Mouse (Mus musculus) thymus, adult 2 months (tissue): ENCODE measurements around the gene Grk3. TPM values are rescaled to one million over a fixed set of nuclear protein-coding genes. Genes with fewer than 3 reads are reported as not detected.

ENCODE experiments used
- DNase-seq: peaks from one replicate; pipeline ENCODE4 v3.0.0; 2021
- H3K27ac ChIP-seq: fragments of 200-500 bp; 2 replicates; pipeline ENCODE4 v1.5.1; 2012; ENCODE audit warnings: low read length, control low read depth; ENCODE audit not compliant: control insufficient read depth, insufficient read depth
- H3K27me3 ChIP-seq: fragments of 200-500 bp; 2 replicates; pipeline ENCODE4 v1.6.1; 2012; ENCODE audit warnings: mild to moderate bottlenecking, low read length, moderate library complexity, mixed read lengths; ENCODE audit not compliant: control insufficient read depth, insufficient read depth
- H3K36me3 ChIP-seq: fragments of 200-500 bp; 2 replicates; pipeline ENCODE4 v1.6.1; 2012; ENCODE audit warnings: mild to moderate bottlenecking, low read length, moderate library complexity; ENCODE audit not compliant: control insufficient read depth, insufficient read depth
- H3K4me1 ChIP-seq: fragments of 200-500 bp; replicated peaks from 2 replicates; pipeline ENCODE4 v1.6.1; 2012; ENCODE audit warnings: low read length; ENCODE audit not compliant: control insufficient read depth, insufficient read depth
- H3K4me3 ChIP-seq: fragments of 200-500 bp; 2 replicates; pipeline ENCODE4 v1.5.1; 2012; ENCODE audit warnings: mild to moderate bottlenecking, low read length, control low read depth, moderate library complexity; ENCODE audit not compliant: control insufficient read depth, insufficient read depth
- CTCF ChIP-seq: fragments of 200-500 bp; IDR thresholded peaks from 2 replicates; pipeline ENCODE4 v1.5.1; 2012; ENCODE audit warnings: mild to moderate bottlenecking, control low read depth, low read length, moderate library complexity, borderline replicate concordance; ENCODE audit not compliant: control insufficient read depth, poor library complexity, insufficient read depth; ENCODE audit errors: extremely low read depth
- POLR2A ChIP-seq: fragments of 200-500 bp; IDR thresholded peaks from 2 replicates; pipeline ENCODE4 v1.6.1; 2012; ENCODE audit warnings: mild to moderate bottlenecking, low read length, control low read depth, moderate library complexity; ENCODE audit not compliant: control insufficient read depth, poor library complexity, insufficient read depth; ENCODE audit errors: extremely low read depth
- WGBS: fragments of 180-500 bp; shearing (Covaris S2); methylation state at CpG from one replicate; pipeline ENCODE4 v1.1.7; 2018; 5-methylcytosine and 5-hydroxymethylcytosine counted together
- polyA plus RNA-seq: library from polyadenylated mRNA; depleted of rRNA; stranded (reverse); fragments of >200 nt; gene quantifications from 2 replicates; pipeline ENCODE4 v1.2.3, GENCODE M21; 2012

Grk3 gene
- polyA plus RNA-seq, 1 experiment = 10.0 TPM

GRCm38 (mm10) chr5:113026706-113027105 is 11.1 kb upstream of the Grk3 start:
- Histone ChIP-seq H3K4me3 (no peak overlapping the region), H3K36me3 (no peaks in the 10 kb centered on the region), H3K4me1 (peaks cover 29% of the 10 kb centered on the region), H3K27me3 (no peaks in the 10 kb centered on the region), H3K27ac (no peak overlapping the region)
- 4% methylated on average over 5 of the region's 5 CpGs for WGBS
- TF ChIP-seq POLR2A (no peak), CTCF (no peak)
- peak; percentile 58 for DNase-seq

DNA sequence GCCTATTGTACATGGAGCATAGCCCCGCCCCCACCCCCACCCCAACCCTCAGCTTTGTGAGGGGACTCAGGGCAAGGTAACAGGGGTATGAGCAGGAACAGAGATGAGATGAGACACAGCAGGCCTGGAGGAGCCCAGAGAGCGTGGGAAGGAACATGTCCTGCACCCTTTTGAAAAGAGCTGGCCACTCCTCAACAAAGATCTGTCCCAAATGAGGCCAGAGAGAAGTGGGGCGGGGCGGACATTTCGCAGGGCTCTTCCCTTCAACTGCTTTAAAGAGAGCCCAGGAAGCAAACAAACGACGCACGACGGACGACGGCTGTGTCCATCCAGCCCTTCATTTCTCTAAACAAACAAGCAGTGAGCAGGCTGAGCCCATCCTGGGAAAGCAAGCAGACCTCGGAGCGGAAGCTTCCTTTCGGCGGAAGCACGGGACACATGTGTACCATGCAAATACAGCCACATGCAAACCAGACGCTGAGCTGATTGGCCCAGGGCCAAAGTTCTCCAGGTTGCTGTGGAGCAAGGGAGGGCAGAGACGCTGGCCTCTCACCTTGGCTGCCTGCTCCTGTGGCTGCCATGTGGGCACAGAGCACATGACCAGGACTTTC is 8.7 kb upstream of the Grk3 start:
- H3K36me3 ChIP-seq = no peaks in the 10 kb centered on the region
- TF ChIP-seq POLR2A (no peak), CTCF (no peak)
- WGBS = 52% methylated on average over 18 of the region's 18 CpGs
- H3K4me1 ChIP-seq = peaks cover 29% of the 10 kb centered on the region
- no peak for DNase-seq
- H3K27ac ChIP-seq = no peak overlapping the region
- H3K4me3 ChIP-seq = no peak overlapping the region; the same call in 1 of the 2 replicates
- H3K27me3 ChIP-seq = no peaks in the 10 kb centered on the region

GRCm38 (mm10) chr5:113018190-113018589 is 2.6 kb upstream of the Grk3 start:
- DNase-seq = no peak
- peaks cover 3% of the 10 kb centered on the region; the same call in 1 of the 2 replicates for H3K27me3 ChIP-seq
- WGBS = 79% methylated on average over 8 of the region's 8 CpGs
- H3K4me3 ChIP-seq = no peak overlapping the region
- no peaks in the 10 kb centered on the region for H3K36me3 ChIP-seq
- TF ChIP-seq CTCF (no peak), POLR2A (no peak)
- H3K27ac ChIP-seq = no peak overlapping the region
- H3K4me1 ChIP-seq = no peaks in the 10 kb centered on the region

GRCm38 (mm10) chr5:113017004-113017403 is 1.4 kb upstream of the Grk3 start:
- Histone ChIP-seq H3K4me1 (no peaks in the 10 kb centered on the region), H3K36me3 (no peaks in the 10 kb centered on the region), H3K4me3 (no peak overlapping the region), H3K27ac (no peak overlapping the region), H3K27me3 (peaks cover 3% of the 10 kb centered on the region; the same call in 1 of the 2 replicates)
- no peak for DNase-seq
- TF ChIP-seq POLR2A = no peak
- no peak for TF ChIP-seq CTCF
- 15% methylated on average over 1 of the region's 1 CpGs for WGBS

GRCm38 (mm10) chr5:113014808-113015235 is 769 bp downstream of the Grk3 start:
- H3K4me3 ChIP-seq = peak overlapping the region; percentile 38
- no peaks in the 10 kb centered on the region for H3K4me1 ChIP-seq
- TF ChIP-seq CTCF (no peak), POLR2A (no peak)
- 5% methylated on average over 14 of the region's 14 CpGs for WGBS
- no peak overlapping the region for H3K27ac ChIP-seq
- DNase-seq = no peak
- H3K27me3 ChIP-seq = peaks cover 3% of the 10 kb centered on the region; the same call in 1 of the 2 replicates
- H3K36me3 ChIP-seq = no peaks in the 10 kb centered on the region

DNA sequence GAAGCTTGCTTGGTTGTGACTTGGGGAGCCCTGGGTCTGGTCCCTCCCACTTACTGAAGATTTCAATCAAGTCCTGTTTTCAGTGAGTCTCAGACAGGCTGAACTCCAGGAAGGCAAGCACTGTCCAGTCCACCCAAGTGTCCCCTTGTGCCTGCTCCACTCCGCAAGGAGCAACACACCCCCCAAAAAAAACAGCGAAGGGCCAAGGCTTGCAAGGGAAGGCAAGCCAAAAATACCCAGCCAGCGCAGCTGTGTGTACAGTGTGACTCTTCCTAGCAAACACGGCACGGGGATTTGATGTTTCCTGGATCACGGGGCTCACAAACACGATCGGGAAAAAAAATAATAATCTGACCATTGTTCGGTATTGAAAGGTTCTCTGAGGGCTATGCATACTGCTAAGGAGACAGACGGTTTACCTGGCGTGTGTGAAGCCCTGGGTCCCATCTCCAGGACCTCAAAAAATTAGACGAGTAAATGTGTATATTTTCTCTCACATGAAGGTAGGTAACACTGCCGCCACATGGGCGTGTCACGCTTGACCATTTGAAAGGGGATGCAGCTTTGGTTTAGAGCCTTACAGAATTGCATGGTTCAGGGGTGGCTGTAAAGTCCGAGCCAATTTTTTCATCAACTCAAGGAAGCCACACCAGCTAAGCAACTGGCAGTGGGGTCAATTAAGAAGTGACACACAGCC is 1.3 kb downstream of the Grk3 start:
- H3K4me1 ChIP-seq = no peaks in the 10 kb centered on the region
- 54% methylated on average over 16 of the region's 16 CpGs for WGBS
- no peak for DNase-seq
- H3K27ac ChIP-seq = no peak overlapping the region
- H3K4me3 ChIP-seq = peak overlapping the region; percentile 38; the same call in 1 of the 2 replicates
- no peak for TF ChIP-seq CTCF
- TF ChIP-seq POLR2A = no peak
- H3K27me3 ChIP-seq = peaks cover 3% of the 10 kb centered on the region; the same call in 1 of the 2 replicates
- no peaks in the 10 kb centered on the region for H3K36me3 ChIP-seq

GRCm38 (mm10) chr5:113011926-113012325 is 3.7 kb downstream of the Grk3 start:
- H3K36me3 ChIP-seq = no peaks in the 10 kb centered on the region
- no peak for DNase-seq
- H3K27me3 ChIP-seq = peaks cover 3% of the 10 kb centered on the region; the same call in 1 of the 2 replicates
- WGBS = 96% methylated on average over 10 of the region's 10 CpGs
- H3K4me3 ChIP-seq = no peak overlapping the region
- no peaks in the 10 kb centered on the region for H3K4me1 ChIP-seq
- H3K27ac ChIP-seq = no peak overlapping the region
- TF ChIP-seq CTCF (no peak), POLR2A (no peak)
